Mouse (Mus musculus): Measurements from ENCODE around the gene Gins1.
"Not testable (repeated sequence)": the region's sequence is repeated elsewhere in the genome, so short reads cannot be mapped to it uniquely, and the experiment has no call there.

The Gins1 gene

DNA sequence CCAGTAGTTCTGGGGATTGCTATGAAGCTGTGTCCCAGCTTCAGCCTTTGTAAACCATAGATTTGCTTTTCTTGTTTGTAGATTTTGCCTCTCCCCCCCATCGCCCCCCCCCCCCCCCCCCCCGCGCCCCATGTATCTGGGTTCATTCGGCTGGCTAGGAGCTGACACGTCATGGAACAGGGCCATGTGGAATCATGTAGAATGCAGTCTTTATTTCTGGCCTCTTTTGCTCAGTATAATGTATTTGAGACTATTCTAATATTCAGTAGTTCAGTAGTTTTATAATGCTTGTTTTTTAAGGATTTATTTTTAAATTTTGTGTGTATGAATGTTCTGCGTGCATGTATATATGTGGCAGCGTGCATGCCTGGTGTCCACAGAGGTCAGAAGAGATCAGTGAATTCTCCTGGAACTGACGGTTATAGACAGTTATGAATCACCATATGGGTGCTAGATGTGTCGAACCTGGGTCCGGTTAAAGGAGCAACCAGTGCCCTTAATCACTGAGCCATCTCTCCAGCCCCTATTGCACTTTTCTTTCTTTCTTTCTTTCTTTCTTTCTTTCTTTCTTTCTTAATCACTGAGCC, 5.2 kb downstream of the Gins1 start:
- no peak for DNase-seq

DNA sequence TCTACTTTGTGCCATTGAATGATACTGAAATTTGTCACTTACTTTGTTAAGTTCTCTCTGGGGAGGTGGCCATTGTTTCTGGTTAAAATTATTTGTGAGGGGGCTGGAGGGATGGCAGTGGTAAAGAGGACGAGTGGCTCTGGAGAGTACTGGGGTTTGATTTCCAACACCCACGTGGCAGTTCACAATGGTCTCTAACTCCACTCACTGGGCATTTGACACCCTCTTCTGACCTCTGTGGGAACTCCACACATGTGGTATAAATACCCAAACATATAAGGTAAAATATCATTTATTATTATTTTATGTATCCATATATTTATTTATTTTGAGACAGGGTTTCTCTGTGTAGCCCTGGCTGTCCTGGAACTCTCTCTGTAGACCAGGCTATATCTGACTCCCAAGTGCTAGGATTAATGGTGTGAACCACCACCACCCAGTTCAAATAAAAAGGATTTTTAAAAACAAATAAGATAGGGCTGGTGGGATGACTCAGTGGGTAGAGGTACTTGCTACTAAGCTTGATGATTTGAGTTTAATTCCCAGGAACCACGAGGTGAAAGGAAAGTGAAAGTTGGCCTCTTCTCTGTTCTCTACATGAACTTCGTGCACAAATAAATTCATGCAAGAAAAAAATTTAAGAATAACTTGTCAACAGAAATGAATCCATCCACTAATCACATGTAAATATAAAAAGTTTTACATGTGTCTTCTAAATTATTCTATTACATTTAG, 9.7 kb downstream of the Gins1 start:
- DNase-seq = no peak

DNA sequence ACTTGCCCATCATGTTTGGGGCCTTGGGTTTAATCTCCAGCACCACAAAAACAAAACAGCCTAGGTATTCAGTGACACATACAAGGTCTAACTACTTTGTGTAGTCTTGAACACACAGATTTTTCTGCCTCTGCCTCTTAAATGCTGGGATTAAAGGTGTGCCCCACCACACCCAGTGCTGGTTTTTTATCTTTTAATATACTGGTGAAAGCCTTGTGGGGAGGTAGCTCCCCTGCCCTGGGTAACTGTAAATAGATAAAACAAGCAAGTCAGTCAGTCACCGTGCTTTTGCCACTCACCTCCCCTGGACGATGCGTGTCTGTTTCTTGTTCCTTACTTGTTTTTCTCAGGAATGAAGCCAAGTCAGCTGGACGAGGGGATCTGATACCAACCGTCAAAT, 10.6 kb downstream of the Gins1 start:
- DNase-seq = no peak

DNA sequence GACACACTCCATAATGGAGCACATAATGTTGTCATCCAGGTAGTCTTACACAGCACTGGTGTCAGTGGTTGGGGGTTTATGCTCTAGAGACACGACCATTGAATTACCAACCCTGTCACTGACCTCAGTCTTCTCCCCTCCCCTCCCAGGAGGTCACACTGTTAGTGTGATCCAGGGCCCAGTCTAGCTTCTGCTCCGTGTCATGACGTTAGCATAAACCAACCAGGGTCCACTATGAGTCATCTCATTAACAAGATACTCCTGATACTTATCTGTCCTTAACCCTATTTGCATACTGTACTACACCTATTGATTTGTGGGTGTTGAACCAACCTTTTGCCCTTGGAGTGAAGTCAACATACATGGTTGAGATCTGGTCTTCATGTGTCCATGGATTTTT, 13.5 kb downstream of the Gins1 start:
- no peak for DNase-seq

DNA sequence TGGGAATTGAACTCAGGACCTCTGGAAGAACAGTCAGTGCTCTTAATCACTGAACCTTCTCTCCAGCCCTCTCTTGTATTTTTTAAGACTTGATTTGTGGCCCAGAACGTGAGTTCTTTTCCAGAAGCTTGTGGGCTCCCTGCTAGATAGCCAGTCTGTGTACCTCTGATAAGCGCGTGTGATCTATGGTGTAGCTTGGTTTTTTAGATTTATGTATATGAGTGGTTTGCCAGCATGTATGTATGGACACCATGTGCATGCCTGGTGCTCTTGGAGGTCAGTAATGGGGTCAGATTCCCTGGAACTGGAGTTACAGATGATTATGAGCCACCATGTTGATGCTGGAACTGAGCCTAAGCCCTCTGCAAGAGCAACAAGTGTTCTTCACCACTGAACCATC, 15.3 kb downstream of the Gins1 start:
- DNase-seq = no peak

DNA sequence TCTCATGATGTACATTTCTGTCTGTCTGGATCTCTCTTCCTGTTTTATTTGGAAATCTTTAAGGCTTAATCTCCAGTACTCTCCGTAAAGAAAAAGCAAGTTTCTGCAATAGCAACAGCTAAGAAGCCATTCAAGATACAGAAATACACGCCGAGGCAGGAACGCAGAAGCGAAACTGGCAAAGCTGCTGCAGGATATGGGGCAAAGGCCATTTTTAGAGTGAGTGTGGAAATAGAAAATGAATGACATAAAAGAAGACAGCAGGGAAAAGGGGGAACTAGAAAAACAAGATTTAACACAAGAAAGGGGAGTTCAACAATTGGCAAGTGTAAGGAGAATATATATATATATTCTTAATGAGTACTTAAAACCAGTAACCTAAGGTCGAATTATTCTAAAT, 16.5 kb downstream of the Gins1 start:
- DNase-seq = no peak

DNA sequence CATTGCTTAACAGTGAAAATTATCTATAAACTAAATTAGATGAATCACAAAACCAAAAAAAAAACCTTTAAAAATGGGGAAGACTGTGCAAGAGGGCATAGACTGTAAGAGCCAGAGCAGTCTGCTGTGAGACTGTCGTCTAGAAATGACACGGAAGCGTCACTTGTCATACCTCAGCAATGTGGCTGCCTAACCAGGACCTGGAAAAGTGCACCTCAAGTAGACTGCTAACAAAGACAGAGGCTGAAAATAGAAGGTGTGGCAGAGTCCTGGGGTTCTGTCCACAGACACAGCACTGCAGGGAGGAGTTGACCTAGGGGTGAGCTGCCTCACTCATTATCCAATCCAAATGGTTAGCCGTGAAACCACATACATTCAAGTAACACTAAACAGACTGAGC, 17.0 kb downstream of the Gins1 start:
- DNase-seq = no peak

DNA sequence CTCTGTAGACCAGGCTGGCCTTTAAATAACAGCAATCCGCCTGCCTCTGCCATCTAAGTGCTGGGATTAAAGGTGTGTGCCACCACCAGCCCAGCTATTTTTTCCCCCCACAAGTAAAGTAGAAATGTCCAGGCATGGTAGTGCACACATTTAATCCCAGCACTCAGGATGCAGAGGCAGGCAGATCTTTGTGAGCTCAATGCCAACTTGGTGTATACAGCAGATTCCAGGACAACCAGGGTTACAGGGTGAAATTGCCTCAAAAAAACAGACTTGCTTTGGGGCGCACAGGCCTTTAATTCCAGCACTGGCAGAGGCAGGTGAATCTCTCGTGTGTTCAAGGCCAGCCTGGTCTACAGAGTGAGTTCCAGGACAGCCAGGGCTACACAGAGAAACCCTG, 17.8 kb downstream of the Gins1 start:
- DNase-seq = no peak

DNA sequence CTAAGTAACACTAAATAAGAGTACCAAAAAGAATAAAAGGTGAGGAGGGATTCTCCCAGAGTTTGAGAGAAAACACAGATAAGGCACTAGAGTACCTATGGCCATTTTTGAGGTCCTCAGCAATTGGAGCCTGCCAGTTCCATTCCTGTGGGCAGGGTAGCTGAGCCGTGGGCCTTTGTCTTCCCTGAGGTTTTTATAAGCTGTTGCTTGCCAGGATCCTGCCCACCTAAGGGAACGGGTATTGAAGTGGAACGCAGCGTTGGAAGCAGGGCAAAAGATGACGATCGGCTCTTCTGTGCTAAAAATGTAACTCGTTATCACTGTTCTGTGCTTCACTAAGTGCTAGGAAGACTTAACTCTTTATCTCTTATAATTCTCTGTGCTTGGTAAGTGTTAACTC, 18.3 kb downstream of the Gins1 start:
- no peak for DNase-seq

DNA sequence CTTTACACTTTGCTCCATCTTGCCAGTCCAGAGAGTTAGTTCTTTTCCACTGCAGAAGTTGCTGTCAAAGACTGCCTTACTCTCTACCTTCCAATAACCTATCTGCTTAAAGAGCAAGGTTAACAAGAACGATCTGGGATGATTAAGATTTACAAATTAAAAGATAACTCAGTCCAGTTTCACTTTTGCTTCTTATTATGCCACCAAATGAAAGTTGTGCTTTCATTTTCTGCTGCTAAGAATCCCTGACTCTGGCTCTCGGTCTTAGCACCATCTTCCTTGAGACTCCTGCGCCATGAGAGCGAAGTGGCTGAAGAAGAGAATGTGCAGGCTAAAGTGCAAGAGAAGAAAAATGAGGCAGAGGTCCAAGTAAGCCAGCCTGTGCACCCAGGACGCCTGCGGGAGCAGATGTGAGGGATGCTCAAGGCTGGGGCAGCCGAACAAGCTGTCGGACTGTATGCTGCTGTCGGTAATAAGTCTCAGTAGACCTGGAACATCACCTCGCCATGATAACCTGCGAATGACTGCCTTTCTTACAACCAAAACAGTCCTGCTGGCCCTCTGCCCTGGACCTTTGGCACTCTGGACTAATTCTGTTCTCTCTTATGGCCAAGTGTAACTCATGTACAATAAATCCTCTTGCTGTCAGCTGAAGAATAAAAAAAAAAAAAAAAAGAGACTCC, 22.0 kb downstream of the Gins1 start:
- no peak for DNase-seq

DNA sequence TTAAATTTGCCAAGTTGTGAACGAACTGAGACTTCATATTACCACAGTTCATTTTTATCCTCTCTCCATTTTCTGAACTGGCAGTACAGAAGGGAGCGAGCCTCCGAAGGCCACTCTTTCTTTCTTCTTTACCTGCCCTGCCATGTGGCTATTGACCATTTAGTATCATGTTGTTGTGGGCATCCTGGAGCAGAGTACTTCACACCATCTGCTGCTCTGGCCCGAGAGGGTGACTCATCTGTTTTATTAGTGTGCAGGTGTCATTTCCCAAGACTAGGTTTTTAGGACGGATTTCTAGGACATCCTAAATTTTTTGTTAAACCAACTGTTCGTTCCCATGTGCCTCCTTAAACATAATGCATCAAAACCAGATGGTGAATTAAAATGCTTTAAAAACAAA, 24.0 kb downstream of the Gins1 start:
- no peak for DNase-seq

DNA sequence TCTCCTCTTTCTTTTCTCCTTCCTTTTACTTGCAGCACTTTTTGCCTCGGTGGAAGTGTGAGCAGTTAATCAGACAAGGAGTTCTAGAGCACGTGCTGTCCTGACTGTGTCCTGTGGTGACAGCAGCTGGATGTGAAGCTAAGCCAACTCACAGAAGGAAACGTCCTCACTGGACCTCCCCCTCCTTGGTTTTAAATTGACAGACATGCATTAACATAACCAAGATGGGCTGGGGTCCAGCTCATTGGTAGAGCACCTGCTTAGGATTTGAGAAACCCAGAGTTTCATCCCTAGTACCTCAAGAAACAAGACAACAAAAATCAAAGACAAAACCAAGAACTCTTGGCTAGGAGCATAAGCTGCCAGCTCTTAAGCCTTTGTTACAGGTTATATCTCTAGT, 25.6 kb downstream of the Gins1 start:
- DNase-seq = no peak

DNA sequence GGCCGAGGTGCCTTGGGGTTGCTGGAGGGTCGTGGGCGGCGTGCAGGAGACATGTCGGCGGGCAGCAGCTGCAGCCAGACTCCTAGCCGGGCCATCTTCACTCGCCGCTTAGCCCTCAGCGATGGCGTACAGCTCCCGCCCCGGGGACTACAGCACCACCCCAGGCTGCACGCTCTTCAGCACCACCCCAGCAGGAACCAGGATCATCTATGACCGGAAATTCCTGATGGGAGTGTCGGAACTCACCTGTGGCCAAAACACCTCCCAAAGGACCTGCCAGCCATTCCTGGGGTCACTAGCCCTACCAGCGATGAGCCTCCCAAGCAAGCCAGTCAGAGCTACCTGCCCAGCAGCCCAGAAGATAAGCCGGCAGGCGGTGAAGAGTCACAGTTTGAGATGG, 28.3 kb downstream of the Gins1 start:
- DNase-seq = no peak

DNA sequence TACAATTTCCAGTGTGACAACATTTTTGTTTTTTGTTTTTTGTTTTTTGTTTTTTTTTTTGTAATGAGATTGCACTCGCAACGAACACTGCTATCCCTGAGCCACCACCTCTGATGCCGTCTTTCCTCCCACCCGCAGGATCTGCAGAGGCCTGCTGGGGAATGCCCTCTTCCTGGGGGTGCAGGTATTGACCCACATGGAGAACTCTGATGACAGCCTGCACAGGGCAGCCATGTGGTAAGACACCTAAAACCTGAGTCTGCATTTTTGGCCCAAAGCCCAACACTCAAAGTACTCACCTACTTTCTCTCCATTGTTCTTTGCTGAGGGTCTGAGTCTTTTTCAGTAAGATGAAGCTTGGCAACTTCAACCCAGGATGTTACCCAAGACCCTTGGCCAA, 29.5 kb downstream of the Gins1 start:
- DNase-seq = no peak

DNA sequence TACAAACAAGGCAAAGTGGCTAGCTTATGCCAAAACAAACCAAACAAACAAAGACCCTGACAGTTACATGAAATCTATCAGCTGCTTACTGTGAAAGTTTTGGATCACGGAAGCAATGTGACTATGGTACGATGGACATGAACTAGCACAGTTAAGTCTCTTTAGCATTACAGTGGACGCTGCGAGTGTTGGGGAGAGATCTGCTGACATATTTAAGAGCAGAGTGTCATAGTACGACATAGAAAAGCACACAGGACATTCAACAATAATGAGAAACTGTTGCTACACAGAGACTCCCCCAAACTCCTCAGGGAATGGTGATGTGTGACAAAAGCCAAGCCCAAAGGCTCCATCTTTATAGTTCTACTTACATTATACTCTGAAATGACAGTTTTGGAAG, 38.8 kb downstream of the Gins1 start:
- no peak for DNase-seq

DNA sequence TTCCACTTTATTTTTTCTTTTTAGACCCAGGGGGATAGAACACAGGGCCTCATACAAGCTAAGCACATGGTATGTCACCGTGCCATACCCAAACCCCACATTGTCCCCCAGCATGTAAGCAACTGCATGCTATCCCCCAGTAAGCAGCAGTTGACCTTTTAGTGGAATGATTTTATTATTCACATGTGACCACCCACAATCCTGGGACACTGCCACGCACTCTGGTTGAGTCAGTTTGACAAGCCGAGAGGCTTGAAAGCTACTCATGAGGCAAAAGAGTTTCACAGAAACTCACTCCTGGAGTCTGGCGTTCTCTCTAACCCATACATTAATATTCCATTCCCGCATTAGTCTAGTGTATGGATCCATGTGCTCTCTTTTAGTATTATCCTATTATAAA, 42.1 kb downstream of the Gins1 start:
- DNase-seq = not testable (repeated sequence)

DNA sequence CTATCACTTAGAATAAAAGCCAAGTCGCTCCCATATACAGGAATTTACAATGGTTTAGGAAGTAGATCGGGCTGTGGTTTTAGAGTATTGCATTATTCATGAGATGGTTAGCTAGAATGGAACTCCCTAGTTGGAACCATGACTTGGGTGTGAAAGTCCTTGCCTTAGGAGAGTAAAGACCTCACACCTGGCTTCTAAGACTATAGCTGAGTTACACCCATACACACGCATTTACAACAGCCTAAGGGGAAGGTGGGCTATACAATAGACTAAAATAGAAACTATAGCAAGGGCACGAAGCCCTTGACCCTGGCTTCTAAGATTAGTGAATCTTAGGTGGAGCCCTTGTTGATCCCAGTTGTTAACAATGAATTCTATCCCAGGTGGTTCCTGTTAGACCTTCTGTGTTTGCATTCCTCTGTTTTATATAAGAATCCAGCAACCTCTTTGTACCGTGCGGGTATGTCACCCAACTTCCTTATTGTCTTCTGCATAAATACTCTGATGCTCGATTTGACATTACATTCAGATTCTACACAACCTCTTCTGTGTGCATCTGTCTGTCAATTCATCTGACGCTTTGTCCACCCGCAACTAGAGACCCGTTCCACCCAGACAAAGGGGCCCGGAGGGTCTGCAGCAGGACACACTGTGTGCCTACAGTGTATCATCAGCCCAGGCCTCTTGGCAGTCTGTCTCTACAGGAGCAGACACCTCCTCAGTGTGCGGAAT, 42.8 kb downstream of the Gins1 start:
- not testable (repeated sequence) for DNase-seq

DNA sequence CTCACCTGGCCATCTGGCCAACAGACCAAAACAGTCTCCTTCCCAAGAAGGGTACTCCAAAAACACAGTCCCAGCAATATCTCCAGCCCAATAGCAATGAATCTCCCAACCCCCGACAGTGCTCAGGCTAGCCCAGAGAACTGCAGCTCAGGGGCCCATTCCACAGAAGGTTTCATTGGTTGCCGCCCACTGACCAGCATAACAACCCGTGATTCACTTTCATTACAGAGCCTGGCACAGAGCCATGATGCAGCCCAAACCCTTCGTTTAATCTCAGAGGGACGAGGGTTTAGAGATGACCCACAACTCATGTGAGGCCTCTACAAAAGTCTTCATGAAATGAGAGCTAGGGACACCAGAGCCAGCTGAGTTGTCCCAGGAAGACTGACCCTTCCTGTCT, 43.6 kb downstream of the Gins1 start:
- no peak for DNase-seq

DNA sequence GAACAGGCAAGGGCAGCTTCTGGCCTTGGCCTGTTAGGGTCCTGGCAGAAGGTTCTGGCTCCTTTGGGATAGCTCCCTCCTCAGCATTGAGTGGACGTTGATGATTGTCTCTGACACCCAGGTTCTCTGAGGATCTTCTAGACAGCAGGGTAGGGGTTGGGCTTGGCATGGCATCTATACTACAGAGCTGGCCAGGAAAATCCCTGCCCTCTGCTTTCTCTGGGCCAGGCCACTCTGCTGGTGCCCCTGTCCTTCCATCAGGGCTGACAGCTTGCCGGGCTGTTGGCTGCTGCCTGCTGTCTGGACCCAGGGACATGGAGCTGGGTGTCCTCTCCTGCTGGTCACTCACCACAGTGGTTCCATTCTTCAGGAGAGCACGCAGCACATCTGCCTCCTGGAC, 44.5 kb downstream of the Gins1 start:
- no peak for DNase-seq

DNA sequence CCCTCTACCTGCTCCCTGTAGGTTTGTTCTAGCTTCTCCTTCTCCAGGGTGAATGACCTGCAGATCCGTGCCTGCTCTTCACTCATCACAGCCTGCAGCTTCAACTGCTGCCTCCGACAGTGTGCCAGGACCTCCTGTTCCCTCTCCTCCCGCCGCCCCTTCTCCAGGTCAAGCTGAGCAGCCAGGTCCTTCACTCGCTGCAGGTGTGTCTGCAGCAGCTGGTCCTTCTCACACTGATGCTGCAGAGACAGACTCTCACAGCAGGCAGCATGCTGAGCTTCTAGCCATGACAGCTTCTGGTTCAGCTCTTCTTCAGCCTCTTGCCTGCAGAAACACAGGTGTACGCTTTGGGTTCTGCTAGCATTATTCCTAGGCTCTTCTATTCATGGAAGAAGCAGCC, 44.9 kb downstream of the Gins1 start:
- no peak for DNase-seq

DNA sequence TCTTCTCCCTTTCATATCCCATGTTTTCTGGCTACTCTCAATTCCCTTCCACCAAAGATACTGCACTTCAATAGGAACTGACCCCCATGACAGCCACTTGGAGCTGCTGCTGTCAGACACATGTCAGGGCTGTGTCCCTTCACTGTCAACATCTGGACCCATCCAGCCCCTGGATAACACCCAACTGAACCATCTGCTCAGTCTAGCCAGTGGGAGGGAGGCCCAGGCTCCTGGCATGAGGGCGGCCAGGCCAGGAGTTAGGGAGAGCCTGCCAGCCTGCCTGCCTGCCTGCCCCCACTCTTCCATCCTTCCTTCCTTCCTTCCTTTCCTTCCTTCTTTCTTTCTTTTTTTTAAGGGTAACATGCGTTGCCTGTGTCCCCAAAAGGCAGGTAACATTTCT, 46.0 kb downstream of the Gins1 start:
- no peak for DNase-seq

DNA sequence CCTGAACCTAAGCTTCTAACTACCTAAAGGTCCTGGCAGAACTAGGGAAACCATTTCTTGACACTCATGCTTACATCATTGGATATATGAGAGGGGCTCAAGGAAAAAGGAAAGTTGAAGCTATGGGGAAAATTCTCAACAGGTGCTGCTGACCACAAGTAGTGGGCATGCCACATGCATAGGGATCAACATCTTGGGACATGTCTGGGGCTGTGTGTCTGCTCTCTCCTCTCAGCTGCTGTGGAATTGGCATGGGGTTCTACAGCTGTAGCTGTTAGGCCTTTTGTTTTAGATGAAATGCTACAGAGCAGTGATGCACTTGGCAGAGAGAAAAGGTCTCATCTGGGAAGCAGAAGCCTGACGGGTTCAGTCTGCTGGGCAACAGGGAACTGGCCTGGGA, 50.7 kb downstream of the Gins1 start:
- DNase-seq = no peak

DNA sequence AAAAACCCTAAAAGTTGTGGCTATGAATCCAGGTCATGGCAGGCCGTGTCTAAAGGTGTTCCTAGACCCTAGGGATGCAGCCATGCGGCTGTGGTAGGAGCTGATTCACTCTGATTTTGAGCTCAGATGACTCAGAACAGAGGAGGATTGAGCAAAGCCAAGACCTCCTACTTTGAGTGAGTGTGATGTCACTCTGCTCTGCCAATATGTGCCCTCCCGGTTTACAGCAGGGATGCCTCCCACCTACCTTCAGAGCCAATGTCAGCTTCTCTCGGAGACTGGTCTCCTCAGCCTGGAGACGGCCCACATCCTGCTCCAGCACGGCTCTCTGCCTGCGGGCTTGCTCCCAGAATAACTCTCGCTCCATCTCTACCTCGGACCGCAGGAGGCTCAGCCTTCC, 54.3 kb downstream of the Gins1 start:
- no peak for DNase-seq

DNA sequence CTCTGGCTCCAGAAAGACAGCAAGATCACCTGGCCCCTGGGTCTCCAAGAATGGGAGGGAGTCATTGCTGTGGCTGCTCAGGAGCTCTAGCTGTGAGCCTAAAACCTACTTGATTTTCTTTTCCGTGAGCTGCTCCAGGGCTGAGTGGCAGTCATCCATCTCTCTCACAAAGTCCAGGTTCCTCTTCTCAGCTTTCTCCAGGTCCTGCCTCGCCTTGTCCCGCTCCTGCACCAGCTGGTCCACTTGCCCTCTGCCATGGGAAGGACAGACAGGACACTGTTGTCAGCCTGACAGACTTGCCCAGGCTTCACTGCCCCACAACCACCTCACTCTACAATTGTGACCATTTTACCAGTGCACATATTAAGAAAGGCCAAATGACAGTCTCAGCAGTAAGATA, 58.0 kb downstream of the Gins1 start:
- no peak for DNase-seq

All from lung, adult 18-20 months (tissue).